Mouse (Mus musculus) neural tube, embryonic 12.5 days (tissue): Measurements from ENCODE around the gene Egfl7. TPM values are rescaled to one million over a fixed set of nuclear protein-coding genes. Genes with fewer than 3 reads are reported as not detected.
A peak's percentile ranks its signal among the peaks of the same experiment; 100 is the strongest.

ENCODE experiments used
- ATAC-seq: fragments of 200-750 bp; cut with Nextera tagmentation; 2 replicates; pipeline ENCODE4 v1.8.0; 2017; ENCODE audit warnings: low read depth, mild to moderate bottlenecking, moderate TSS enrichment, moderate library complexity; ENCODE audit not compliant: low FRiP score
- H3K27ac ChIP-seq: fragments of 300-500 bp; sonication (generic); 2 replicates; pipeline ENCODE4 v1.5.1; 2016
- H3K27me3 ChIP-seq: fragments of 300-500 bp; sonication (generic); replicated peaks from 2 replicates; pipeline ENCODE4 v1.6.1; 2016; ENCODE audit warnings: mild to moderate bottlenecking
- H3K36me3 ChIP-seq: fragments of 300-500 bp; sonication (generic); 2 replicates; pipeline ENCODE4 v1.6.1; 2016; ENCODE audit warnings: mild to moderate bottlenecking
- H3K4me1 ChIP-seq: fragments of 300-500 bp; sonication (generic); 2 replicates; pipeline ENCODE4 v1.6.1; 2016
- H3K4me2 ChIP-seq: fragments of 300-500 bp; sonication (generic); replicated peaks from 2 replicates; pipeline ENCODE4 v1.6.1; 2016; ENCODE audit warnings: mild to moderate bottlenecking
- H3K4me3 ChIP-seq: fragments of 300-500 bp; sonication (generic); 2 replicates; pipeline ENCODE4 v1.5.1; 2016
- H3K9ac ChIP-seq: fragments of 300-500 bp; sonication (generic); 2 replicates; pipeline ENCODE4 v1.6.1; 2016; ENCODE audit warnings: mild to moderate bottlenecking
- H3K9me3 ChIP-seq: fragments of 300-500 bp; sonication (generic); 2 replicates; pipeline ENCODE4 v1.6.1; 2016; ENCODE audit warnings: mild to moderate bottlenecking
- WGBS: fragments of 180-500 bp; shearing (Covaris S2); methylation state at CpG from one replicate; pipeline ENCODE4 v1.1.7; 2016; 5-methylcytosine and 5-hydroxymethylcytosine counted together
- polyA plus RNA-seq: library from polyadenylated mRNA; unstranded; fragments of >200 nt; fragmentation: Nextera tagmentation; extraction: Ambion mirVana; gene quantifications from 2 replicates; pipeline ENCODE4 v1.2.1, GENCODE M21; 2016

Gene Egfl7
- polyA plus RNA-seq, 1 experiment from 2014 or later, result 74.8 TPM

GRCm38 (mm10) chr2:26586294-26587043 is 6.7 kb downstream of the Egfl7 start, which contains the start of gene Gm20532:
TSS of gene Gm20532 (plus strand) at chr2:26586639.
- ATAC-seq, result peak; percentile 82
- H3K27ac ChIP-seq, result peak within 1 kb of the TSS; percentile 38; the same call in 1 of the 2 replicates
- H3K27me3 ChIP-seq, result no peaks in the 10 kb centered on the region; the same call in 1 of the 2 replicates
- peak within 1 kb of the TSS; percentile 55 for H3K4me3 ChIP-seq
- H3K4me1 ChIP-seq, result peaks cover 9% of the 10 kb centered on the region
- no peaks in the 10 kb centered on the region for H3K9me3 ChIP-seq
- WGBS, result 1% methylated on average over 64 of the region's 65 CpGs
- H3K9ac ChIP-seq, result peak within 1 kb of the TSS; percentile 63
- peak within 1 kb of the TSS; percentile 76 for H3K4me2 ChIP-seq
- no peaks in the 10 kb centered on the region for H3K36me3 ChIP-seq

GRCm38 (mm10) chr2:26587044-26587405 is 7.2 kb downstream of the Egfl7 start:
- Histone ChIP-seq H3K4me3 (peak overlapping the region; percentile 55), H3K27me3 (no peaks in the 10 kb centered on the region; the same call in 1 of the 2 replicates), H3K4me2 (peak overlapping the region; percentile 76), H3K27ac (no peak overlapping the region), H3K9ac (peak overlapping the region; percentile 63), H3K4me1 (peaks cover 9% of the 10 kb centered on the region), H3K9me3 (no peaks in the 10 kb centered on the region), H3K36me3 (no peaks in the 10 kb centered on the region)
- ATAC-seq, result no peak; the same call in none of the 2 replicates
- WGBS, result 8% methylated on average over 11 of the region's 11 CpGs

- Histone ChIP-seq H3K9me3 (no peaks in the 10 kb centered on the region), H3K9ac (0 out of 2 replicates have a peak overlapping the region, but pooled peaks have one; percentile 10), H3K36me3 (no peaks in the 10 kb centered on the region), H3K4me3 (no peak overlapping the region), H3K4me1 (peaks cover 9% of the 10 kb centered on the region), H3K27me3 (no peaks in the 10 kb centered on the region; the same call in 1 of the 2 replicates), H3K4me2 (peak overlapping the region; percentile 24; the same call in 1 of the 2 replicates), H3K27ac (no peak overlapping the region)
- no peak for ATAC-seq
- 55% methylated on average over 4 of the region's 4 CpGs for WGBS
Measured at GRCm38 (mm10) chr2:26588573-26588972, 8.8 kb downstream of the Egfl7 start.

GRCm38 (mm10) chr2:26589284-26589683 is 9.5 kb downstream of the Egfl7 start:
- H3K9ac ChIP-seq, result no peak overlapping the region
- no peak for ATAC-seq
- no peak overlapping the region for H3K27ac ChIP-seq
- no peaks in the 10 kb centered on the region for H3K36me3 ChIP-seq
- no peak overlapping the region for H3K4me2 ChIP-seq
- no peak overlapping the region for H3K4me3 ChIP-seq
- WGBS, result 92% methylated on average over 10 of the region's 10 CpGs
- peaks cover 9% of the 10 kb centered on the region for H3K4me1 ChIP-seq
- no peaks in the 10 kb centered on the region for H3K9me3 ChIP-seq
- H3K27me3 ChIP-seq, result no peaks in the 10 kb centered on the region

- no peak overlapping the region for H3K9ac ChIP-seq
- no peak overlapping the region for H3K27ac ChIP-seq
- H3K4me1 ChIP-seq, result peaks cover 9% of the 10 kb centered on the region
- 94% methylated on average over 7 of the region's 7 CpGs for WGBS
- H3K36me3 ChIP-seq, result no peaks in the 10 kb centered on the region
- no peak overlapping the region for H3K4me2 ChIP-seq
- ATAC-seq, result no peak
- H3K9me3 ChIP-seq, result no peaks in the 10 kb centered on the region
- H3K4me3 ChIP-seq, result no peak overlapping the region
- H3K27me3 ChIP-seq, result no peaks in the 10 kb centered on the region
Measured at GRCm38 (mm10) chr2:26590282-26590681, 10.5 kb downstream of the Egfl7 start.

GRCm38 (mm10) chr2:26590962-26591361 is 11.1 kb downstream of the Egfl7 start:
- H3K27me3 ChIP-seq, result no peaks in the 10 kb centered on the region
- H3K4me2 ChIP-seq, result no peak overlapping the region
- WGBS, result 94% methylated on average over 7 of the region's 7 CpGs
- ATAC-seq, result no peak
- peaks cover 9% of the 10 kb centered on the region for H3K4me1 ChIP-seq
- no peak overlapping the region for H3K27ac ChIP-seq
- no peak overlapping the region for H3K9ac ChIP-seq
- no peak overlapping the region for H3K4me3 ChIP-seq
- H3K9me3 ChIP-seq, result no peaks in the 10 kb centered on the region
- no peaks in the 10 kb centered on the region for H3K36me3 ChIP-seq

- Histone ChIP-seq H3K27ac (no peak overlapping the region), H3K36me3 (no peaks in the 10 kb centered on the region), H3K4me1 (peaks cover 6% of the 10 kb centered on the region), H3K9me3 (no peaks in the 10 kb centered on the region), H3K4me3 (no peak overlapping the region), H3K4me2 (no peak overlapping the region), H3K27me3 (no peaks in the 10 kb centered on the region), H3K9ac (no peak overlapping the region)
- no peak for ATAC-seq
- 84% methylated on average over 12 of the region's 12 CpGs for WGBS
Measured at GRCm38 (mm10) chr2:26591416-26591815, 11.6 kb downstream of the Egfl7 start.

GRCm38 (mm10) chr2:26593211-26594021 is 13.6 kb downstream of the Egfl7 start:
- 52% methylated on average over 9 of the region's 9 CpGs for WGBS
- H3K4me1 ChIP-seq, result no peaks in the 10 kb centered on the region

GRCm38 (mm10) chr2:26594022-26594346 is 14.2 kb downstream of the Egfl7 start:
- H3K27ac ChIP-seq, result no peak overlapping the region
- no peak for ATAC-seq
- WGBS, result 59% methylated on average over 9 of the region's 9 CpGs

More at GRCm38 (mm10) chr2:26593211-26594021, 13.6 kb downstream of the Egfl7 start:
- no peaks in the 10 kb centered on the region for H3K9me3 ChIP-seq
- no peak overlapping the region for H3K4me2 ChIP-seq
- no peak for ATAC-seq
- H3K27ac ChIP-seq, result no peak overlapping the region
- no peaks in the 10 kb centered on the region for H3K36me3 ChIP-seq
- H3K4me3 ChIP-seq, result no peak overlapping the region
- no peak overlapping the region for H3K9ac ChIP-seq
- H3K27me3 ChIP-seq, result no peaks in the 10 kb centered on the region

GRCm38 (mm10) chr2:26594461-26594933 is 14.7 kb downstream of the Egfl7 start:
- no peaks in the 10 kb centered on the region for H3K36me3 ChIP-seq
- no peaks in the 10 kb centered on the region for H3K9me3 ChIP-seq
- no peak overlapping the region for H3K4me3 ChIP-seq
- no peak overlapping the region for H3K9ac ChIP-seq
- no peak overlapping the region for H3K27ac ChIP-seq
- H3K4me1 ChIP-seq, result no peaks in the 10 kb centered on the region
- 85% methylated on average over 7 of the region's 7 CpGs for WGBS
- H3K4me2 ChIP-seq, result no peak overlapping the region
- ATAC-seq, result no peak
- H3K27me3 ChIP-seq, result no peaks in the 10 kb centered on the region

More at GRCm38 (mm10) chr2:26594022-26594346, 14.2 kb downstream of the Egfl7 start:
- no peak overlapping the region for H3K4me2 ChIP-seq
- no peak overlapping the region for H3K4me3 ChIP-seq
- no peaks in the 10 kb centered on the region for H3K9me3 ChIP-seq
- H3K4me1 ChIP-seq, result no peaks in the 10 kb centered on the region
- H3K9ac ChIP-seq, result no peak overlapping the region
- H3K36me3 ChIP-seq, result no peaks in the 10 kb centered on the region
- no peaks in the 10 kb centered on the region for H3K27me3 ChIP-seq

GRCm38 (mm10) chr2:26594934-26595724 is 15.3 kb downstream of the Egfl7 start:
- no peak overlapping the region for H3K4me2 ChIP-seq
- H3K9ac ChIP-seq, result no peak overlapping the region
- H3K9me3 ChIP-seq, result no peaks in the 10 kb centered on the region
- H3K27ac ChIP-seq, result no peak overlapping the region
- no peaks in the 10 kb centered on the region for H3K36me3 ChIP-seq
- ATAC-seq, result no peak
- H3K4me1 ChIP-seq, result no peaks in the 10 kb centered on the region
- 76% methylated on average over 6 of the region's 6 CpGs for WGBS
- H3K27me3 ChIP-seq, result no peaks in the 10 kb centered on the region
- no peak overlapping the region for H3K4me3 ChIP-seq
